Mouse (Mus musculus) neural tube, embryonic 10.5 days (tissue): Measurements from ENCODE around the gene Pias4.
A peak's percentile ranks its signal among the peaks of the same experiment; 100 is the strongest.

Source experiments
- DNase-seq: peaks from one replicate; pipeline ENCODE4 v3.0.0-alpha.2; 2017; ENCODE audit warnings: low spot score; ENCODE audit errors: extremely low spot score

Pias4 gene

DNA sequence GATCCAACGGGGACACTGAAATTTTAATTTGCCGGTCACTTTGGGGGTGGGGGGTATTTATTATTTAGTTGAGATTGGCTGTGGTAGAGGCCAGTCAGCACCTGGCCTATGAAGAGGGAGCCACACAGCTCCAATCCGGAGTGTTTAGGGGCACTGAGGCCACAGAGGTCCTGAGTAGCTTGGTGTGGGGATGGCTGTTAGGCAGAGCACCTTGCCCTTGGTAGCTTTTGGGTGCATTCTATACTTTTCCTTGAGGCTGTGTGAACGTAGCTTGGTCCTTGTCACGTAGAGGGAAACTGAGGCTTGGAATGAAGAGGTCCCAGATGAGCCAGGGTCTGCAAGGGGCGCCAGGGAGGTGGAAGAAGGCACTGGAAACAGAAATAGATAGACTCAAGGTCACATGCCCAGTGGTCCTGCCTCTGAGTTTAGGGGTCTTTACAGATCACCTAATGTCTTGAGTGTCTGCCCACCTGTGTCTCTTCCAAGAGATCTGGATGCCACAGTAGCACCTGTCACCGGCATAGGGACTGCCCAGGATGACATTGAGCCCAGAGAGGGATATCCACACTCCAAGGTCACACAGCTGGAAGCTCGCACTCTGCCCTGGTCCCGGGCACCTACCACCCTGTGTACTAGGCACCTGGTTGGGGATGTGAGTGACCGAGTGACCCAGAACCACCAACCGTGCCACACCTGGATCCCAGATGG lies 28.7 kb downstream of the Pias4 start:
- DNase-seq: no peak

DNA sequence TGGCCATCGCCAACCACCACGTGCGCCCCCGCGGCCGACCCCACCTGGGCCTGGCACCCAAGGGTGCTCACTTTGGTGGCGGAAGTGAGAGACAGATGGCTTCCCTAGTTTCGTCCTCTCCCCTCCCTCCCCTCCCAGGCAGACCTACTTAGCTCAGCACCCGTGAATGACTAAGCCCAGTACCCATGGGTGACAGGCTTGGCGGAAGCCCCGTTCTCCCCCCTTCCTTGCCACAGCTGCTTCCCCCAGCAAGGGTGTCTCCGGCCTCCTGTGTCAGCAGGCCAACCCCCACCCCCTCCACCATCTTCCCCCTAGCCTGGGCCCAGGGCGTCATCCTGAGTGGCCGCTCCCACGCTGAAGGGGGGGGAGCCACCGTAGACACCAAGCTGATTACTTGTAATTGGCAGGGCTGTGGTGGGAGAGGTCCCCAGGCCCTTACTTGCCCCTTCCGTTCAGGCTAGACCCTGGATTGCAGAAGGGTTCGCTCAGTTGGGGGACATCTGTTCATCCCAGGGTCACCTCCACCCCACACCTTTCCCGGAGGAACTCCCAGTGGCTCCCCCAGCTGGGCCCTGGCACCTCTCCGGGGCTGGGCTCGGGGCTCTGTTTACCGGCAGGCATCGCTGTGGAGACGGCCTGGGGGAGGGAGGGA lies 29.5 kb downstream of the Pias4 start:
- peak; percentile 45 for DNase-seq

DNA sequence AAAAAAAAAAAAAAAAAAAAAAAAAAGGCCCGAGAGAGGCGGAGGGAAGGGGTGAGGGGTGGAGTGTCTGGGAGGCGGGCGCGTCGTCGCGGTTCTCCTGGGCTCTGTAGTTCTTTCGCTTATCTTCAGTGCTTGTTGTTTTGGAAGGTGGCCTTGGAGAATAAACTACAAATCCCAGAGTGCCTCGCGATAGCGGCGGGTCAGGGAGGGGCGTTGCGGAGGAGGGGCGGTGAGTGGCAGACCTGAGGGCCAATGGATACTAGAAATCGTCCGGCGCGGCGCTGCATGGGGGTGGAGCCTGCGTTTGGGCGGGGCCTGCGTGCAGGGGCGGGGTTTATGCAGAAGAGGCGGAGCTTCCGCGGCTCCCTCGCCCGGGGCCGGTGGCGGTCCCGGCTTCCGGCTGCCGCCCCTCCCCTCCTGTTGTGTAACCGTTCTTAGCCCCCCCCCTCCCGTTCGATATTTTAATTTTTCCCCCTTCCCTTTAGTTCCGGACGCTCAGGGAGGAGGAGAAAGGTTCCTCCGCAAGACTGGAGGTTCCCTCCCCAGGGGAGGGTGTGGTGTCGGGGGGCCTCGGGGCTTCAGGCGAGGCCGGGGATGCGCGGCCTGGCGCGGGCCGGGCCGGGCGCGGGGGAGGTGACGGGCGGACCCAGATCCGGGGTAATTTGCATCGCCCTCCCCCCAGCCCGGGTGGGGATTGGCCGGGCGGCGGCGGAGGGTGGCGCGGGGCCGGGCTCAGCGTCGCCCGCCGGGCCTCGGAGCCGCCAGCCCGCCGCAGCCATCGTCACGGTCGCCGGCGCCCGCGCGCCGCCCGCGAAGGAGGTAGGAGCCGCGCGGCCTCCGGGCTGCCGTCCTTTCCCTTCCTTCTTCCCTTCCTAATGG lies 30.2 kb downstream of the Pias4 start:
- DNase-seq: peak; percentile 100

DNA sequence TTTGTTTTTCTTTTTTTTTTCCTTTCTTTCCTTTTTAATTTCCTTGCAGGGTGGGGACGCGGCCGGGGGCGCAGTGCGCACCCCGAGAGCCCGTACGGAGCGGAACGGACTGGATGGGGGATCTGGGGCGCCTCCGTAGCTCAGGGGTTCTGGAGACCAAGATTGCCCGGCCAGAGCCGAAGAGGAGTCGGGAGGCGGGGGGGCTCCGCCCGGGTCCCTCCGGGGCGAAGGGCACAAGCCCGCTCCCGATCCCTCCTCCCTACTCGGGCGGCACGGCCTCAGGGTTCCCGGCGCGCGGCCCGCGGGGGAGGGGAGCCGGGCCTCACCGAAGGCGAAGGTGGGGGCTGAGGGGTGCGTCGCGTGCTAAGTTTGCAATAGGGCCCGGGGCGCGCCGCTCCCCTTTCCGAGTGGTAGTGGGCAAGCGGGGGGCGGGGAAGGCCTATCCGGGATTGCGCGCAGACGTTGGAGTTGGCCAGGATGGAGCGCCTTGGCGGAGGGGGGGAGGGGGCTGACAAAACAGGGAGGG lies 31.0 kb downstream of the Pias4 start:
- DNase-seq: peak; percentile 87

DNA sequence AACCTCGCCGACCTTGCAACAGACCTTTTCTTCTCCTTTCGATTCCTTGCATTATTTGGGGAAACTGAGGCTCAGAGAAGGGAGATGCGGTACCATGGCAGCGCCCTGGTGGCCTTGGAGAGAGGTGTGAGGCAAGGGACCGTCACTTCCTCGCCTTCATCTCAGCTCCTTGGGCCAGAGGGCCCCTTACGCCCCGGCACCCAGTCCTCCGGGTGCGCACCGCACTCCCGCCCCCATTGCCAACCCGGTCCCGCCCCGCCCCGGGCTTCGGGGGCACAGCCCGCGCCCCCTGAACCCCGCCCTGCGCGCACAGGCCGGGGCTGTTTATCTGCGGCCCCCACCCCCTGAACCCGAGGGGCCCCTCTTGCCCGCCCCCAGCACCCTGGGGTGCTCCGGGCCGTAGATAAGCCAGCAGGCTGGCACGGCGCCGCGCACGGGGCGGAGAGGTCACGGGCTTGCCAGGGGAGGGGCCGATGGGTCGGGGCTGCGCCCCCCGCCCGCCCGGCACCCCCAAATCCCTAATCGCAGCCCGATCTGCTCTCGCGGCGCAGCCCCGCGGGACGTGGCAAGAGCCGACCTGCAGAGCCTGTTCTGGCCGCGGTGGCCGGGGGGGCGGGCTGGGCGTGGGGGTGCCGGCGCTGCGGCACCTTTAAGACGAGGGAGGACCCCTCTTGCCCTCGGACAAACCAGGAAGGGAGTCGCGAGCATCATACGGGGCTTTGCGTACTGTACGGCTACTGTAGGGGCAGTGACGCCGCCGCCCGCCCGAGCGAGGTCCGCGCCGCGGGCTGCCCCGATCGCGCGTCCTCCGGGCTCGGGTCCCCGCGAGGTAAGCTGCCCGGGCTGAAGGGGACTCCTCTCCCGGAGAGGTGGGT lies 31.7 kb downstream of the Pias4 start:
- peak; percentile 73 for DNase-seq

DNA sequence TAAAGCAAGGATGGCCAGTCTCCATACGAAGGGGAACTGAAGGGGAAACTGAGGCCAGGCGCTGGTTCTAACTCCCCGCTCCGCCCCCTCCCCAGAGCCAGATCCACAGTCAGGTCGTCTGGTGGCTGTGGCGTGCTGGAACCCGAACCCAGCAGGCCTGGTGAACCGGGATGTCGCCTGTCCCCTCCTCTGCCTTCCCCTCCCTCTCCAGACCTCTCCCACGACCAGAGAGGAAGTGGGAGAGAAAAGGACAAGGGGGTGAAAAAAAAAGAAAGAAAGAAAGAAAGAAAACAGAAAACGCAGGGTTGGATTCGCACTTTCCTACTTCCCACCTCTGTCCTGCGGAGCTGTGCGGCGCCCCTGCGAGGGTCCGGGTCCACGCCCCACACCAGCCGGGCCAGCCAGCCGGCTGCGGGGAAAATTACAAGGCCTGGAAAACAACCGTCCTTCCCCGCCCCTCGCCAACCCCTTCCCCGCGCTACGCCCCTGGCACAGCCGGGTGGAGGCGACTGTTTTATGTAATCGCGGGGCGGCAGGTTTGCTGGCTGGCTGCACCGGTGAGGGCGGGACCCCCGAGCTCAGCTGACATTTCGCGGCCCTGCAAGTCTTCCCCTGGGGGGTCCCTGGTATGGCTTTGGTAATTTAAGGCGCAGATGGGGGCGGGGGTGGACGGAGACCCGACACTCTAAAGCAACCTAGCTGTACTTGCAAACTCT lies 32.6 kb downstream of the Pias4 start, which contains the start of gene Zbtb7a:
TSS of gene Zbtb7a (plus strand) at position 255 of the 716 bp plus-strand sequence.
- peak; percentile 53 for DNase-seq

DNA sequence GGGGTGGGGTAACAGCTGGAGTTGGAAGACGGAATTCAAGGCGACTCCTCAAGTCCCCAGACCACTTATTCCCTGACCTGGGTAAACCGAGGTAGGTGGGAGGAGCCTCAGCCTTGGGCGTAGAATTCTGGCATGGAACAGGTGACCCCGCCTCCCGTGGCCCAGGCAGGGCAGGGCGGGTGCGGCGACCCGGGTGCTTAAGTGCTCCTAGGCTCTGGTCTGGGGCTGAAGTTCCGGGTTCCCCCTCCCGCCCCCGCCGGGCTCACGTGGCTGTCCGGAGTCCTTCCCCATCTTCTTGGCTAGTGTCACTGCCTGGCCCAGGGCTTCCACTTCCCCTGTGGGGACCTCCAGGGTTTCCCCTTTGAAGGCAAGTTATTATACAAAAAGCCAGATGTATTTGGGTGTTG lies 33.5 kb downstream of the Pias4 start:
- no peak for DNase-seq

DNA sequence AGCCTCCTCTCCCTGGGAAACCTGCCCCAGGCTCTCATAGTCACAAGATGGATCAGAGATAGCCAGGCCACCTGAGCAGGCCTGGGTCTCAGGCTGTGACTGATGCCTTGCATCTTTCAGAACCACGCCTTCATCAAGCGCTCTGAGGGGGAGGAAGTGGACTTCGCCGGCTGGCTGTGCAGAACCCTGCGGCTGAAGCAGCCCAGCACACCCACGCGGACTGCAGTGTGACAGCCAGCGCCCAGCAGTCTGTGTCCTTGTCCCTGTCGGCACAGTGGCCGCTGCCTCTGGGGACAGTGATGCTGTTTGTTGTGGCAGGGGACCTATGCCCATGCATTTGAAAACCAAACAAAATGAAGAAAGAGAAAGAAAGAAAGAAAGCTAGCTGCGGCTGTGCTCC lies 44.2 kb downstream of the Pias4 start:
- no peak for DNase-seq

DNA sequence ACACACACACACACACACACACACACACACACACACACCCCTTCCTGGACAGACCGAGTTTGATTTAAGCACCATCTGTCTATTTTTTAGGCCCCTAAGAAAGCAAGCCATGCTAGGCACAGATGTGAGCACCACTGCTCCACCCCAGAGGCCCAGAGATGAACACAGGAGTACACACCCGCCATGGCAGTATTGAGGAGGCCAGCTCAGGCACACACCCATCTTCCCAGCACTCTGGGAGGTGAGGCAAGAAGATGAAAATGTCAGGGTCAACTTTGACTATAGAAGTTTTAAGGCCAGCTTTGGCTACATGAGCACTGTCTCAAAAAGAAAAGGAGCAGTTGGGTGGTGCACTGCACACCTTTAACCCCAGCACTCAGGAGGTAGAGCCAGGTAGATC lies 44.8 kb downstream of the Pias4 start:
- no peak for DNase-seq

DNA sequence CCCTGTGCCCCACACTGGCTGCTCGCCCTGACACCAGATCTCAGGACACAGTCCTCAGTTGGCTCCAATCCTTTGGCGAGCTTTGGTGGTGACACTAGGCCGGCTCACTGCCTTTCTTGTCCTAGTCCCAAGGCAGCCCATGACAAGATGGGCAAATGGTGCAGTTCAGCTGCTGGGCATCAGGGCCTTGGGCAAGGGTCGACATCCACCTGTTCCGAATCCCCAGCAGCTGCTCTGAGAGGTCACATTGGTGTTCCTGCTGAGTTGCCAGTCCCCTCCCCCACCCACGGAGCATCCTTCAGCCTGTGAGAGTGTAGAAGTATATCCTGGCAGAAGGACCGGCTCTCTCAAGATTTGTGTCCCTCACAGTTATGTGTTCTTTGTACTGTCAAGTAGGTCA lies 47.1 kb downstream of the Pias4 start:
- no peak for DNase-seq

DNA sequence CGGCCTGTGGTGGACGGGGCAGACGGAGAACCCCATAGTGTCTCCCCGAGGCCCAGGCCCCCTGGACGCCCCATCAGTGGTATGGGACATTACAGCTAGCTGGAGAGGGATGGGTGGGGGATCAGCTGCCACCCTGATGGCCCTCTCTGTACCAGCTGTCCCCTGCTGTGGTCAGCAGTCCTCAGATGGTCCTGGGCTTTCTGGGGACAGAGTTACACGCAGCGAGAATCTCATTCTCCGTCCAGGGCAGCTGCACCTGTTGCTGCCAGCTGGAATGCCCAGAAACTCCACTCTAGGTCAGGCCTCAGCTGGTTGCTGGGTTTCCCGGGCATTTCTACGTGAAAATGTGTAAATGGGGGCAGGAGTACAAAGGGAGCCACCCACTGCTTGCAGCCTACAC lies 48.1 kb downstream of the Pias4 start:
- DNase-seq: no peak

DNA sequence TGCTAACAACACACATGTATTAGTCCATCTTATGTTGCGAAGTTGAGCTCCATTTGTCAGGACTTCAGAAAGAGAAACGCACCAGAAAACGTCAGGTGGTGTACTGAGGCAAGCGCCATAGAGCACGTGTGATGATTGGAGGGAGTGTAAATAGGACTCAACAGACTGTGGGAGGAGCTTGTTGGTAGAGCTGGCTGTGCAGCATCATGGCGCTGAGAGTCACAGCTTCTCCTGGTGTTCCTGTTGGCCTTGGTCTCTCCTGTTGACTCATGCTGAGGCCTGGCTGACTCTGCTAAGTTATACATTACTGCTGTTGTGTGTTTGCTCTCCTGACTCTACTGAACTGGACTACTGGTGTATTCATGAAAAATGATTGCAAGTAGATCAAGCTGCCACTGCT lies 54.8 kb downstream of the Pias4 start:
- DNase-seq: no peak

DNA sequence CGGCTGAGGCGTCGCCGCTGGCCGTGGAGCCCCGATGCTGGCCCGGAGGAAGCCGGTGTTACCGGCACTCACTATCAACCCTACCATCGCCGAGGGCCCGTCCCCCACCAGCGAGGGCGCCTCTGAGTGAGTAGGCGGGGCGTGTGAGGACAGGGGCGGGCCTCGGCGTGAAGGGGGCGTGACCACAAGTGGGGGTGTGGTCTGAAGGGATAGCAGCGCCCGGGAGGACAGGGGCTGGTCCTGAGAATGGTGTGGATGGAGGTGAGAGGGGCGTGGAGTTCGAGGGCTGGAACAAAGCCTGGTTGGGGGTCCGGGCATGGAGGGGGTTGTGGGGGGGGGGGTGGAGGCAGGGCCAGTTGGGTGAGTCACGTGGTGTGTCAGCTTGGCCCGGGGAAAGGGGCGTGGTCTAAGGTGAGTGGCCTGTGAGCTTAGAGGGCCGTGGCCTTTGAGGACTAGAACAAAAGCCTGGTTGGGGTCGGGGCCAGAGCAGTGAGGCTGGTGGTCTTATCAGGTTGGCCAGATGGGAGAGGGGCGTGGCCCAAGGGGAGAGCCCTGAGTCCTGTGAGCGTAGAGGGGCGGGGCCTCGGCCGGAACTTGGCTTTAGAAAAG lies 61.5 kb downstream of the Pias4 start:
- DNase-seq: peak; percentile 94

DNA sequence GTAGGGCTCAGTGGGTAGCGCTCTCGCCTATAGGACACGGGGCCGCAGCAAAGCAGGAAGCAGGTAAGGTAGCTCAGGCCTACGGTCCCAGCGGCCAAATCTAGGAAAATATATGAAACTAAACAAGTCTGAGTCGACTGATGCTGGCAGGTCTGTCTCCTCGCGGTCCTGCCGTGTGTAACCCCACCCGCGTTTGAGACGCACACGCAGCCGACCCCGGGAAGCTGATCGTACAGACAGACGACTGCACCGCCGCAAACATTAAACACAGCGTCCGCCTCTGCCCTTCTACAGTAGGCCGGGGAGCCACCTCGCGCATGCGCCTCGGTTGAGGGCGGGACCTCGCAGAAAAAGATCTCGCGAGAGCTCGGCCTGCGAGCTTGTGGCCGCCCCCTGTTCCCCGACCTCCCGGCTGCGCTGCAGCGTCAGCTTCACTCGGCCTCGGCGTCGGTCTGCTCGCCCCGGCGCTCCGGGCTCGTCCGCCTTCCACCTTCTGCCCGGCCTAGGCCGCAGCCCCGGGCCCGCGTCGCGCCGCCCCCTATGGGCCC lies 62.1 kb downstream of the Pias4 start, which contains the start of gene Map2k2:
TSS of gene Map2k2 (plus strand) at position 351 of the 548 bp plus-strand sequence.
- no peak for DNase-seq
